Mouse (Mus musculus) intestine, postnatal 0 days (tissue): Measurements from ENCODE around the gene Pgam1. TPM values are rescaled to one million over a fixed set of nuclear protein-coding genes. Genes with fewer than 3 reads are reported as not detected.
A peak's percentile ranks its signal among the peaks of the same experiment; 100 is the strongest.

Source experiments
- ATAC-seq: fragments of 200-750 bp; cut with Nextera tagmentation; 2 replicates; pipeline ENCODE4 v1.8.0; 2017; ENCODE audit warnings: mild to moderate bottlenecking, moderate TSS enrichment, moderate library complexity
- H3K27ac ChIP-seq: fragments of 300-500 bp; sonication (generic); 2 replicates; pipeline ENCODE4 v1.5.1; 2014; ENCODE audit warnings: mild to moderate bottlenecking, low read depth, low read length, moderate library complexity
- H3K27me3 ChIP-seq: fragments of 300-500 bp; sonication (generic); replicated peaks from 2 replicates; pipeline ENCODE4 v1.6.1; 2014; ENCODE audit warnings: low read length, mixed read lengths; ENCODE audit not compliant: control insufficient read depth, insufficient read depth
- H3K36me3 ChIP-seq: fragments of 300-500 bp; sonication (generic); 2 replicates; pipeline ENCODE4 v1.6.1; 2014; ENCODE audit warnings: mild to moderate bottlenecking, moderate library complexity; ENCODE audit not compliant: control insufficient read depth, insufficient read depth
- H3K4me1 ChIP-seq: fragments of 300-500 bp; sonication (generic); replicated peaks from 2 replicates; pipeline ENCODE4 v1.6.1; 2014; ENCODE audit warnings: antibody characterized with exemption, low read length, mixed read lengths; ENCODE audit not compliant: control insufficient read depth, insufficient read depth
- H3K4me2 ChIP-seq: fragments of 300-500 bp; sonication (generic); replicated peaks from 2 replicates; pipeline ENCODE4 v1.6.1; 2014; ENCODE audit warnings: low read depth, mild to moderate bottlenecking, moderate library complexity
- H3K4me3 ChIP-seq: fragments of 300-500 bp; sonication (generic); 2 replicates; pipeline ENCODE4 v1.5.1; 2014; ENCODE audit warnings: low read depth, low read length
- H3K9ac ChIP-seq: fragments of 300-500 bp; sonication (generic); 2 replicates; pipeline ENCODE4 v1.6.1; 2014; ENCODE audit warnings: mild to moderate bottlenecking, low read depth, low read length
- H3K9me3 ChIP-seq: fragments of 300-500 bp; sonication (generic); 2 replicates; pipeline ENCODE4 v1.6.1; 2016; ENCODE audit warnings: mixed run types; ENCODE audit not compliant: control insufficient read depth
- CTCF ChIP-seq: sonication (generic); IDR thresholded peaks from 2 replicates; pipeline ENCODE4 v1.5.1; 2016; ENCODE audit warnings: low read depth, mild to moderate bottlenecking, control low read depth, antibody characterized with exemption, moderate library complexity
- WGBS: fragments of 180-500 bp; shearing (Covaris S2); extraction: QIAGEN DNeasy Blood & Tissue Kit; methylation state at CpG from one replicate; pipeline ENCODE4 v1.1.7; 2014; 5-methylcytosine and 5-hydroxymethylcytosine counted together
- polyA plus RNA-seq: library from polyadenylated mRNA; unstranded; fragments of >200 nt; fragmentation: Nextera tagmentation; extraction: Ambion mirVana; gene quantifications from 2 replicates; pipeline ENCODE4 v1.2.1, GENCODE M21; 2015

The Pgam1 gene
- polyA plus RNA-seq, 1 experiment from 2014 or later = 223 TPM

DNA sequence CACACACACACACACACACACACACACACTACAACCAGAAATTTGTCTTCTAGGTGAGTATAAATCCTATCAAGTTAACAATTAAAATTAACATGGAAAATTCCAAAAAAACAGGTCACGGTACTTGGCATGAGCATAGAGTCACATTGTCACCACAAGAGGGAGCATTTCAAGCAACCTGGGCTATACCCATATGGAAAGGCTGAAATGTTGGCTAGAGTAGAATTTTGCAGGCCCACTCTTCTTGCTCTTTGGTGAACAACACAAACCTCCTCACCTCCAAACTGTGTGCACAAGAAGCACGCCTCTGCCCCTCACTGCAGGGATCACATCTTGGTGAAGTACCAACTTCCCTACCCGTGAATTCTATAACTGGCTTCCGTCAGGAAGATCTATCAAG, 12.9 kb upstream of the Pgam1 start:
- H3K36me3 ChIP-seq = no peaks in the 10 kb centered on the region
- H3K4me2 ChIP-seq = no peak overlapping the region
- 59% methylated on average over 4 of the region's 4 CpGs for WGBS
- no peak for ATAC-seq
- no peak overlapping the region for H3K4me3 ChIP-seq
- TF ChIP-seq CTCF = peak; percentile 85
- H3K4me1 ChIP-seq = peaks cover 9% of the 10 kb centered on the region; the same call in 1 of the 2 replicates
- H3K9ac ChIP-seq = no peak overlapping the region
- H3K27me3 ChIP-seq = no peaks in the 10 kb centered on the region
- no peaks in the 10 kb centered on the region for H3K9me3 ChIP-seq
- no peak overlapping the region for H3K27ac ChIP-seq

DNA sequence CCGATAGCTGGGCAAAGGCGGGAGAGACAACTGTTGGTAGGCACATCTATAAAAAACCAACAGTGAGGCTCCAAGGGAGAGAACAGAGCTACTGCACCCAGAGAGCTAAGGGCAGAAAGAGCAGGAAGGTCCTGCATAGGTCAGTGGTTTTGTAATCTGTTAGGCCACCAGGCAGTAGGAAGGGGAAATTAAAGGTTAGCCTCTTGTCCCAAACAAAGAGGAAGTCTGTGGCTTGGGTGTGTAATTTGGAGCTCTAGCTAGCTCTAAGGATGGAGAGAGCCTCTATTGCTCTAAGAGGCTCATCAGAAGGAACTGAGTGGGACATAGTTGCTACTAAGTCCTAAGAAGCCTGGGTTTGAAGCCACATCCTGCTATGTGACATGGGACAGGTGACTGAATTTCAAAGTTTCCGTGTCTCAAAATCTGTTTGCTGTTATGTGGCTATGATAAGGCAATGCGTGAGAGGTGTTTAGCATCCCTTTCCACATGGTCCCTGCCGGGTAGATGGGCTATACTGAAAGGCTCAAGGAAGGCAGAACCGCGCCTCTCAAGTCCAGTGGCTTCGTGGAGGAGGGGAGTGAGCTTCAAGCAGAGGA, 11.1 kb upstream of the Pgam1 start:
- H3K27ac ChIP-seq = no peak overlapping the region
- ATAC-seq = no peak
- 82% methylated on average over 8 of the region's 8 CpGs for WGBS

DNA sequence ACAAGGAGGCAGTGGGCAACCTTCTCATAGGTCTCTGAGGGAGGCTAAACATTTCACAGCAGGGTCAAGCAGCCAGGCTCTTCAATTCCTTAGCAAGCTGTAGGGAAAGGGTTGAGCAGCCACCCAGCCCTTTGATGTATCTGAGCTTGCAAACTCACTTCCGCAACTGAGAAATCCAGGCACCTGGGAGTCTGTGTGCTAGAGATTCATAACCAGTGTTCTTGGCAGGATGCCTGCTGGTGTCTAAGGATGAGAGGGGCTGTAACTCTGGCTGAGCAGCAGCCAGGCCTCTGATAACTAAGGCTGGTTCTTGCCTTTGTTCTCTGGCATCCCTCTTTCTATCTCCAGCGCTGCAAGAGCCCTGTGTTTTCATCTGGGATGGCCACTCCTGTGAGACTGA, 10.0 kb upstream of the Pgam1 start:
- Histone ChIP-seq H3K9ac (no peak overlapping the region), H3K4me3 (no peak overlapping the region), H3K4me2 (no peak overlapping the region), H3K9me3 (no peaks in the 10 kb centered on the region), H3K27ac (no peak overlapping the region; the same call in 1 of the 2 replicates), H3K36me3 (no peaks in the 10 kb centered on the region), H3K4me1 (0 out of 2 replicates have a peak, but pooled peaks cover under 1% of the 10 kb centered on the region), H3K27me3 (no peaks in the 10 kb centered on the region)
- no peak for ATAC-seq
- WGBS = 43% methylated on average over 2 of the region's 2 CpGs
- TF ChIP-seq CTCF = no peak

More for the DNA sequence above, 11.1 kb upstream of the Pgam1 start:
- no peak for TF ChIP-seq CTCF
- Histone ChIP-seq H3K9ac (no peak overlapping the region), H3K36me3 (no peaks in the 10 kb centered on the region), H3K4me1 (no peaks in the 10 kb centered on the region), H3K9me3 (no peaks in the 10 kb centered on the region), H3K27me3 (no peaks in the 10 kb centered on the region), H3K4me3 (no peak overlapping the region), H3K4me2 (no peak overlapping the region)

DNA sequence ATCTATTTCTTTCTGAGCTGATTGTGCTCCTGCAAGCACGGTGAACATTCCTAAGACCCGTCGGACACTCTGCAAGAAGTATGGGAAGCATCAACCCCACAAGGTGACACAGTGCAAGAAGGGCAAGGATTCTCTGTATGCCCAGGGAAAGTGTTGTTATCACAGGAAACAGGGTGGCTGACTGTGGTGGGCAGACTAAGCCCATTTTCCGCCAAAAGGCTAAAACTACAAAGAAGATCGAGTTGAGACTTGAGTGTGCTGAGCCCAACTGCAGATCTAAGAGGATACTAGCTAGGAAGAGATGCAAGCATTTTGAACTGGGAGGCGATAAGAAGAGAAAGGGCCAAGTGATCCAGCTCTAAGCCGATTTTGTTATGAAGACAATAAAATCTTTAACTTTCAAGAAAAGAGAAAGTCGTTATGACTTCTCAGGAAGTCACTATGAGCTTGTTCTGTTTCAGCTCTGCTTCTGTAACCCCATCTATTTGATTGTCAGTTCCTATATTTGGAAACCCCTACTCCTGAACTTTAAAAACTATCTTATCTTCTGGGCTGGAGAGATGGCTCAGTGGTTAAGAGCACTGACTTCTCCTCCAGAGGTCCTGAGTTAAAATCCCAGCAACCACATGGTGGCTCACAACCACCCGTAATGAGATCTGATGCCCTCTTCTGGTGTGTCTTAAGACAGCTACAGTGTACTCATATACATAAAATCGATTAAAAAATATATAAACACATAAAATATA, 8.7 kb upstream of the Pgam1 start:
- WGBS = 87% methylated on average over 10 of the region's 10 CpGs
- TF ChIP-seq CTCF = no peak

DNA sequence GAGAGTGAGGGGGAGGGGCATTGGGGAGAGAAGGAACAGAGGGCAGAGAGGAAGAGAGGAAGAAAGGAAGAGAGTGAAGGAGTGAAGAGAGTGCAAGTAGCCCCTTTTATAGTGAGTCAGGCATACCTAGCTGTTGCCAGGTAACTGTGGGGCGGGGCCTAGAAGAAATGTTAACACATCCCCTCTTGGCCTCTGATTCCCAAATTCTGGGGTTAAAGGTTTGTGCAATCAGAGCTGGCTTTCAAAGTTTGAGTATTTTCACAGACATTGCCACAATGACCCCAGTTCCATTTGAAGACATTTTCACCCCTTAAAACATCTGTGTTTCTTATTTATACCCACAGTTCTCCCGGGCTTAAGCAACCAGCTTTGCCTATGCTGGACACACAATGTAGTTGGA, 6.5 kb upstream of the Pgam1 start:
- TF ChIP-seq CTCF = no peak
- Histone ChIP-seq H3K27ac (no peak overlapping the region), H3K4me2 (no peak overlapping the region), H3K9me3 (no peaks in the 10 kb centered on the region), H3K4me1 (peaks cover 9% of the 10 kb centered on the region; the same call in 1 of the 2 replicates), H3K36me3 (no peaks in the 10 kb centered on the region), H3K4me3 (no peak overlapping the region), H3K9ac (no peak overlapping the region), H3K27me3 (no peaks in the 10 kb centered on the region)
- WGBS = 94% methylated on average over 2 of the region's 2 CpGs
- no peak for ATAC-seq

More for the DNA sequence above, 8.7 kb upstream of the Pgam1 start:
- H3K27ac ChIP-seq = no peak overlapping the region
- peaks cover 9% of the 10 kb centered on the region; the same call in 1 of the 2 replicates for H3K4me1 ChIP-seq
- H3K4me3 ChIP-seq = no peak overlapping the region
- no peak for ATAC-seq
- H3K36me3 ChIP-seq = no peaks in the 10 kb centered on the region
- no peaks in the 10 kb centered on the region for H3K9me3 ChIP-seq
- no peak overlapping the region for H3K9ac ChIP-seq
- no peak overlapping the region for H3K4me2 ChIP-seq
- no peaks in the 10 kb centered on the region for H3K27me3 ChIP-seq

DNA sequence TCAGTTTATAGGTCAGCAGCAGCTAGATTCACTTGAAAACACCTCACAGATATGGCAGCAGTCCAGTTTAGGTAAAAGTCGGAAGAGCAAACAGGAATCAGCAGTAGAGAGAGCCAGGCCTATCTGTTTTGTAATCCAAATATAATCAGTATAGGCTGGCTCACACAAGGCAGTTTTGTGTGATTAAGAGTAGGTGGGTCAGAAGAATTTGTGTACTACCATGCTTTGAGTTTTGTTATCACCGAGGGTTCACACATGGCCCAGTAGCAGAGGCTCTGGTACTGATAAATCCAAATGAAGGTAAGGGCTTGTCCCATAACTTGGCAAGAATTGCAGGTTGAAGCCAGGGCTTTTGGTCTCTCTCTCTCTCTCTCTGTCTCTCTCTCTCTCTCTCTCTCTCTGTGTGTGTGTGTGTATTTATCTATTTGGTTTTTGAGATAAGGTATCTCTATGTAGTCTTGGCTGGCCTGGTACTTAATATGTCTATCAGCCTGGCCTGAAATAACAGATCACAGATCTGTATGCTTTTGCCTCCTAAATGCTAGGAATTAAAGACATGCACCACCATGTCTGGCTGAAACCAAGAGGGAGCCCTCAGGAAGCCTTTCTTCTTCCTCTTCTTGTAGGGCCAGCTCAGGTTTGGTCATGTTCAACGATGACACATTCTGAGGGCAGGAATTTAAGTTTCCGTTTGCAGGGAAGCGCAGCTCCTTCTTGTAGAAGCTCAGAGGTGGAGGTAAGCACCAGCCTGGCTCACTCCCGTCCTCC, 5.2 kb upstream of the Pgam1 start:
- H3K4me2 ChIP-seq = peak overlapping the region; percentile 30; the same call in 1 of the 2 replicates
- ATAC-seq = no peak

More for the DNA sequence above, 5.2 kb upstream of the Pgam1 start:
- H3K27ac ChIP-seq = no peak overlapping the region
- TF ChIP-seq CTCF = no peak
- no peaks in the 10 kb centered on the region for H3K9me3 ChIP-seq
- H3K36me3 ChIP-seq = no peaks in the 10 kb centered on the region
- no peaks in the 10 kb centered on the region for H3K27me3 ChIP-seq
- H3K4me1 ChIP-seq = peaks cover 9% of the 10 kb centered on the region; the same call in 1 of the 2 replicates
- 45% methylated on average over 6 of the region's 6 CpGs for WGBS
- no peak overlapping the region for H3K4me3 ChIP-seq
- no peak overlapping the region for H3K9ac ChIP-seq
